Mouse (Mus musculus): ENCODE measurements around the gene Arnt2. TPM values are rescaled to one million over a fixed set of nuclear protein-coding genes. Genes with fewer than 3 reads are reported as not detected.

The Arnt2 gene
- polyA plus RNA-seq, 1 experiment from 2014 or later = 2.6 TPM

GRCm38 (mm10) chr7:84227652-84228051, 182.3 kb downstream of the Arnt2 start:
- ATAC-seq = peak; percentile 61
- Histone ChIP-seq H3K4me3 (ENCODE audit: low read depth, low read length) (no peak overlapping the region), H3K9ac (ENCODE audit: low read depth, low read length) (no peak overlapping the region), H3K4me2 (replicated peaks; ENCODE audit: low read depth) (no peak overlapping the region), H3K9me3 (ENCODE audit: control insufficient read depth) (no peaks in the 10 kb centered on the region), H3K27me3 (replicated peaks; ENCODE audit: control insufficient read depth, insufficient read depth, low read length) (no peaks in the 10 kb centered on the region), H3K36me3 (ENCODE audit: control insufficient read depth, insufficient read depth) (no peaks in the 10 kb centered on the region), H3K4me1 (replicated peaks; ENCODE audit: control insufficient read depth, insufficient read depth, low read length) (no peaks in the 10 kb centered on the region), H3K27ac (ENCODE audit: low read depth, low read length) (peak overlapping the region; percentile 24; the same call in 1 of the 2 replicates)
- 17% methylated on average over 1 of the region's 1 CpGs for WGBS
- no peak for TF ChIP-seq CTCF (IDR thresholded peaks at IDR 0.05; ENCODE audit: low read depth)

GRCm38 (mm10) chr7:84226909-84227308, 183.1 kb downstream of the Arnt2 start:
- no peak for TF ChIP-seq CTCF (IDR thresholded peaks at IDR 0.05; ENCODE audit: low read depth)
- Histone ChIP-seq H3K27ac (ENCODE audit: low read depth, low read length) (peak overlapping the region; percentile 50; the same call in 1 of the 2 replicates), H3K4me2 (replicated peaks; ENCODE audit: low read depth) (no peak overlapping the region), H3K4me3 (ENCODE audit: low read depth, low read length) (no peak overlapping the region), H3K36me3 (ENCODE audit: control insufficient read depth, insufficient read depth) (no peaks in the 10 kb centered on the region), H3K9ac (ENCODE audit: low read depth, low read length) (no peak overlapping the region), H3K4me1 (replicated peaks; ENCODE audit: control insufficient read depth, insufficient read depth, low read length) (no peaks in the 10 kb centered on the region), H3K27me3 (replicated peaks; ENCODE audit: control insufficient read depth, insufficient read depth, low read length) (no peaks in the 10 kb centered on the region), H3K9me3 (ENCODE audit: control insufficient read depth) (no peaks in the 10 kb centered on the region)
- ATAC-seq = peak; percentile 97
- 60% methylated on average over 3 of the region's 3 CpGs for WGBS

DNA sequence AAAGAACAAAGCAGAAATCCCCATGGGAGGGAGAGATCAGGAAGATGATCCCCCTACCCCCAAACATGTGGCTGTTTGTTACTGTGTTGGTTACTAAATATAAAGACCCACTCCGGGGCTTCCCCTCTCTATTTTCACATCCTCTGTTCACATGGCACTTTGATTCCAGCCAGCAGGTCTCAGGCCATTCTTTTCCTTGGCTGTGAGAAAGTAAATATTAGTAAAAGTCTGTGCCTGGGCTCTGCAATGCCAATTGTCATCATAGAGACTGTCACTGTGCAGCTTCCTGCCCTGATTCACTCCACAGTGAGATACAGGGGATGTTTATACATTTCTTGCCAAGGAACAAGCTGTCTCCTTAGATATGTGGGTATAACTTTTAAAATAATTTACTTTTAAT, 197.9 kb downstream of the Arnt2 start:
- no peak overlapping the region for H3K4me3 ChIP-seq (ENCODE audit: low read depth, low read length)
- H3K9me3 ChIP-seq (ENCODE audit: control insufficient read depth) = no peaks in the 10 kb centered on the region
- TF ChIP-seq CTCF (IDR thresholded peaks at IDR 0.05; ENCODE audit: low read depth) = no peak
- H3K4me2 ChIP-seq (replicated peaks; ENCODE audit: low read depth) = no peak overlapping the region
- no peak overlapping the region for H3K9ac ChIP-seq (ENCODE audit: low read depth, low read length)
- no peaks in the 10 kb centered on the region for H3K36me3 ChIP-seq (ENCODE audit: control insufficient read depth, insufficient read depth)
- ATAC-seq = no peak
- WGBS = 19% methylated on average over 1 of the region's 1 CpGs
- H3K27ac ChIP-seq (ENCODE audit: low read depth, low read length) = no peak overlapping the region
- H3K4me1 ChIP-seq (replicated peaks; ENCODE audit: control insufficient read depth, insufficient read depth, low read length) = no peaks in the 10 kb centered on the region
- H3K27me3 ChIP-seq (replicated peaks; ENCODE audit: control insufficient read depth, insufficient read depth, low read length) = no peaks in the 10 kb centered on the region

DNA sequence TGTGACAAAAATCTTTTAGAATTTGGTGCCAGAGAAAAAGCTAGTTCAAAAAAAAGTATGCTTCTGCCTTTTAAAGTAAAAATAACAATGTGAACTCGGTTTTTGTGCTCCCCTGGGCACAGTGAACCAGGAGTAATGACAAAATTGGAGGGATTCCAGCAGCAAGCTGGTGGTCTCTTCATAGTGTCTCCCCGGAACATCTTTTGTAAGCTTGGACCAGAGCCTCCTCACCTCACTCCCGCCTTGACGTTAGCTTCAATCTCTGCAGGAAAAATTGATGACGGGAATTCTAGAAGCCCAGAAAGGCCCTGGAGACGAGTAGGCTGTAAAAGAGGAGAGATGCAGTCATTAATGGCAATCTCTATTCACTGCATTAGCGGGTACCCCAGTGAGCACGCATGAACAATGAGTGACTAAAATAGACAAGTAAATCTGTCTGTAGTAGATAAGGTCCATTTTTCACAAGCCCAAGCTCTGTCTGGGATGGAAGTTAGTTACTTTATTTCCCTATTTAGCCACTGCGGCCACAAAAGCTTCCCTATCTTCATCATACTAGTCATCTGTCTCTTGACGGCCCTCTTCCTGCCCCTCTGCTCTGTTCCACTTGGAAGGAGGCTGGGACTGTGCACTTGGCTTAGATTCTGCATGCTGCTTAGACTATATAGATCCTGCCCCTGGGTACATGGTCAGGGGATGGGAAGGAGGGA, 199.2 kb downstream of the Arnt2 start:
- H3K27me3 ChIP-seq (replicated peaks; ENCODE audit: control insufficient read depth, insufficient read depth, low read length) = no peaks in the 10 kb centered on the region
- TF ChIP-seq CTCF (IDR thresholded peaks at IDR 0.05; ENCODE audit: low read depth) = no peak
- no peak overlapping the region for H3K4me3 ChIP-seq (ENCODE audit: low read depth, low read length)
- no peak overlapping the region for H3K4me2 ChIP-seq (replicated peaks; ENCODE audit: low read depth)
- H3K36me3 ChIP-seq (ENCODE audit: control insufficient read depth, insufficient read depth) = no peaks in the 10 kb centered on the region
- H3K9ac ChIP-seq (ENCODE audit: low read depth, low read length) = no peak overlapping the region
- no peaks in the 10 kb centered on the region for H3K4me1 ChIP-seq (replicated peaks; ENCODE audit: control insufficient read depth, insufficient read depth, low read length)
- no peak overlapping the region for H3K27ac ChIP-seq (ENCODE audit: low read depth, low read length)
- WGBS = 58% methylated on average over 10 of the region's 10 CpGs
- H3K9me3 ChIP-seq (ENCODE audit: control insufficient read depth) = no peaks in the 10 kb centered on the region
- no peak for ATAC-seq

DNA sequence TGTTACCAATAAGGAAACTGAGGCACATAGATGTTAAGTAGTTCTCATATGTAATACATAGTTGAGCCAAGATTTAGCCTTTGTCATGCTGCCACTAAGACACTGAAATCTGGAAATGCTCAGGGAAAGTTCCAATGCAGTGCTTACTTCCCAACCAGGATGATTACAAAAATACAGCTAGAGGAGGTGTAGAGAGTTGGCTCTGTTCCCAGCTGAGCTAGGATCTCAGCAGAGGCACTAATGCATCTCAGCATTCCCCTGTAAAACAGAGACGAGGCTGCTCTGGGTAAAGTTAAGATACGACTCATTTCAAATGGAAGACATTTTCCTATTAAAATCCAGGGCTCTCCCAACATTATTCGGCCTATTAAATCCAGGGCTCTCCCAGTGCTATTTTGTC, 206.0 kb downstream of the Arnt2 start:
- no peaks in the 10 kb centered on the region for H3K36me3 ChIP-seq (ENCODE audit: control insufficient read depth, insufficient read depth)
- no peak for ATAC-seq
- no peak overlapping the region for H3K27ac ChIP-seq (ENCODE audit: low read depth, low read length)
- WGBS = 68% methylated on average over 3 of the region's 3 CpGs
- no peak overlapping the region for H3K4me2 ChIP-seq (replicated peaks; ENCODE audit: low read depth)
- no peaks in the 10 kb centered on the region for H3K9me3 ChIP-seq (ENCODE audit: control insufficient read depth)
- no peak overlapping the region for H3K9ac ChIP-seq (ENCODE audit: low read depth, low read length)
- no peak overlapping the region for H3K4me3 ChIP-seq (ENCODE audit: low read depth, low read length)
- H3K27me3 ChIP-seq (replicated peaks; ENCODE audit: control insufficient read depth, insufficient read depth, low read length) = no peaks in the 10 kb centered on the region
- no peak for TF ChIP-seq CTCF (IDR thresholded peaks at IDR 0.05; ENCODE audit: low read depth)
- H3K4me1 ChIP-seq (replicated peaks; ENCODE audit: control insufficient read depth, insufficient read depth, low read length) = no peaks in the 10 kb centered on the region; the same call in 1 of the 2 replicates

GRCm38 (mm10) chr7:84201151-84202068, 208.6 kb downstream of the Arnt2 start:
- Histone ChIP-seq H3K4me3 (ENCODE audit: low read depth, low read length) (no peak overlapping the region), H3K4me2 (replicated peaks; ENCODE audit: low read depth) (no peak overlapping the region), H3K4me1 (replicated peaks; ENCODE audit: control insufficient read depth, insufficient read depth, low read length) (no peaks in the 10 kb centered on the region; the same call in 1 of the 2 replicates), H3K27ac (ENCODE audit: low read depth, low read length) (no peak overlapping the region), H3K36me3 (ENCODE audit: control insufficient read depth, insufficient read depth) (no peaks in the 10 kb centered on the region), H3K9ac (ENCODE audit: low read depth, low read length) (no peak overlapping the region), H3K27me3 (replicated peaks; ENCODE audit: control insufficient read depth, insufficient read depth, low read length) (no peaks in the 10 kb centered on the region), H3K9me3 (ENCODE audit: control insufficient read depth) (no peaks in the 10 kb centered on the region)
- TF ChIP-seq CTCF (IDR thresholded peaks at IDR 0.05; ENCODE audit: low read depth) = no peak
- 72% methylated on average over 13 of the region's 13 CpGs for WGBS
- 0 out of 2 replicates have a peak, but pooled peaks have one; percentile 16 for ATAC-seq
